Mouse (Mus musculus) neutrophil, adult 5-6 weeks (primary cell): ENCODE measurements at regions not wholly inside any gene's neighbourhood (a gene's known extent, or its start where the extent isn't known, plus 50 kb on each side); places are given as distances from the start of the nearest gene placed in this dataset.
A peak's percentile ranks its signal among the peaks of the same experiment; 100 is the strongest.

Source experiments
- ATAC-seq: fragments of 151-379, 151-347 bp; 2 replicates; pipeline ENCODE4 v1.8.0; 2017; ENCODE audit warnings: mild to moderate bottlenecking, moderate TSS enrichment; ENCODE audit not compliant: insufficient number of reproducible peaks, poor library complexity, low FRiP score, severe bottlenecking; ENCODE audit errors: extremely low read depth

DNA sequence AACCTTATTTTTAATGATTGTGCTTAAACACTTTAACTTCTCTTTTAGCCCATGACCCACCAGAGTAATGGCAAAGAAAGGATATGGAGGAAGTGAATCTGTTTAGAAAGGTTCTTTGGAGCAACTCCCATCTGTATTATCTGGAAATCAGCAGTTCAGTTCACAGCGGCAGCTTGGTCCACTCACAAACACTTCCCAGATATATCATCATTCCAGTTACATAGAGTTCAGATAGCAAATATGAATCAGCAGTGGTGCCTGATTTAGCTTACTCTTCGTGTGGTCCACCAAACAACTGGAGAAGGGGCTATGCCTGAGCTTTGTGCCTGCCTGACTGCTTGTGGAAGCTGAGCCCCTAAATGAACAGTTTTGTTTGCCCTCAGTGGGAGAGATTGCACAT is 1385.9 kb upstream of the Zeb2 start:
- no peak for ATAC-seq

DNA sequence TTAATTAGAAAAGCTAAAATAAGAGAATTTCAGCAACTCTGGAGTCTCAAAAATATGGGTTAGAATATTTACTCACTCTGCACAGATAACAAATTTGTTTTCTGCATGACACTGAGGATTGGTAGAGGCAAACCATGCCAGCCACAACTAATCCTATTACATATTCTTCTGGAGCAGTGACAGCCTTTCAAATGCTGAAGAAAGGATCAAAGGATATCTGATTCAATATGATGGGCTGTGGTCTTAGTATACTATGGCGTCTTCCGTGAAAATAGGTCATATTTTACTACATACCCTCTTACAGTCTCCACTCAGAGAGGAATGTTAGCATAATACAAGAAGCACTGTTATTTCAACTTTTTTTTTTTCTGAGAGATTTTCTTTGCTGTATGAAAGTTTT is 1375.1 kb upstream of the Zeb2 start:
- ATAC-seq: no peak

DNA sequence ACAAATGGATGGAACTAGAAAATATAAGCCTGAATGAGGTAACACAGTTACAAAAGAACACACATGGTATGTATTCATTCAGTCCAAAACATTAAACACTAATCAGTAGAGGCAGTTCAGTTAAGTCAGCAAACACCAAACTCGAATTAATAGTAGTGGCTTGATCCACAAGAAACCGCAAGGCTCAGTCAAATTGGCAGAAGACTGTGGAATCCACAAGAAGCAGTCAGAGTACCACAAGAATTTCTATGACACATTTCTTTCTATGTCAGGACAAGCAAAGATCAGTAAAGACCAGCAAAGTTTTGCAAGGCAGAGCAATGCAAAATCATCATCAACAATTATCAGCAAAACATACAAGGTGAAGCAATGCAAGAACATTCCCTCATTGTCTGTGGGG is 1373.9 kb upstream of the Zeb2 start:
- no peak for ATAC-seq

DNA sequence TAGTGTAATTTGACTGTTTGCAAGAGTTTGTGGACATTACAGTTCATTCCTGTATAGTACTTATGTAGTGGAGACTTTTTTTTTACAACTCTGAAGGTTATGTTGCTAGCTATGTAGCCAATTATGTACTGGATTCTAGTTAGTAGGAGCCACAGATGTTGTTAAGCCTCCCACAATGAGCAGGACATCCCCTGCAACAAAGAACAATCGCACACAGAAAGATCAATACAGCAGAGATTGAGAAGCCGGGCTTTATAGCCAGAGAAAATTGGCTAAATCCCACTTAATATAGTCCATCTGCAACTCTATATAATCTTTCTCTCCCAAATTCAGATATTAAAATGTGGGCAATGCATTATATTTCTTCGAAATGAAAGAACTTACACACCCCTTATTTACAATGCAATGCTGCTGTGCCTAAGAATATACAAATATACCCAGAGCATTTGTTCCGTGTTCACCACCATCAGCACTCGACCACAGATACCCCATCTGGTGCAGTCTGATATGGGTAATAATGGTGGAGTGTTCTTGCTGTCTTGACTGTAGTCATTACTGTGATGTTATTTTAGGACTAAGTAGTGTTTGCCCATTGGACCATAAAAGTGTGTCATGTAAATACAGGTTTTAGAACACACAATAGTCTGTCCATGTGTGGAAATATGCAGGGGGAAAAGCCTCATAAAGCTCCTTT is 1351.9 kb upstream of the Zeb2 start:
- no peak for ATAC-seq

DNA sequence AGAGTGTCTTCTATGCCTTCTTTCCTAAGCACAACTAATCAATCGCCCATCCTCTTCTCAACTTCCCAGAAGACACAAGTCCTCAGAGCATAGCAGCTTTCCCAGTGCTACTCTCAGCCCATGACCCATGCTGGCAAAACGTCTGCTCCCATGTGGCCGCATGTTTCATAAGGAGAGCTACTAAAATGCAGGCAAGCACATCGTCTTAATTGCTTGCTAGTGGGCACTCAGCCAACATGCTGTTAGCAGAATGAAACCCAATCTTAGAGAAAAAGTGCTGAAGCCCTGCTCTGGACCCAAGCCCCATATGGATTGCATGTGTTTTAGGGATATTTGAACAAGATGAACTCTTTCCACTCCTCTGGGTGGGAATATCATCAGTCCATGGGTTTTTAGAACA is 1348.2 kb upstream of the Zeb2 start:
- ATAC-seq: no peak

DNA sequence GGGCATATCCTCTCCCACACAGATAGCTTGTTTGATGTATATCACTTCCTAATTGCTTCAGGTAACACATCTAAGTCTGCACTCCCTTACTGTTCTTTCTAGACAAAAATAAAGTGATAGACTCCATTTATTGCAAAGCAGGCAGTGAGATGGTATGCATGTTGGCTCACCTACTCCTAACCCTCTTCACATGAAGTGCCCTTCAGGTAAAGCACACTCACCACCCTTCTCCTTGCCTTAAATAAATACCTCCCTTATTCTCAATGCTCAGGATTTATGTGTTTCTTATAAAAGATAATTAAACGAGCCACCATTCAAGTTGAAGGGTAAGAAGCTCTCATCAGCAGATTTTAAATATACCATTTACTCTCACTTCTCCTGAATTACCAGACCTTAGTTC is 1347.7 kb upstream of the Zeb2 start:
- no peak for ATAC-seq

GRCm38 (mm10) chr2:46462670-46463069 is 1345.5 kb upstream of the Zeb2 start:
- no peak for ATAC-seq

DNA sequence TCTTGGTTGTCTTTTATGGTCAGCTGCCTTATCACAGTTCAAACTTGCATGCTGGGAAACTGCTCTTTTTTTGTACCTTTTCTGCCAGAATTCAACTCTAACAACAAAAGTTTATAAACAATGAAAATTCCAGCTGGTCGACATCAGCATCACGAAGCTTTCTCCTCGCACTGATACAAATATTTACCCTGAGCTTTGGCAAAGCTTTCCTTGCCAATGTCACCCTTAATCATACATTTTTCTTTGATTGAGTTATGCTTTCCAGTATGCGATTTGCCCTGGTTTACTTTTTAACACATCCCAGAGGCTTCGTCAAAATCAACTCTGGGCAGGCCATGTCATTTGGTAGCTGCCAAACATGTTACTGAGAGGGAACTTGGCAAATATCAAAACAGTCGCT is 1333.5 kb upstream of the Zeb2 start:
- ATAC-seq: no peak

DNA sequence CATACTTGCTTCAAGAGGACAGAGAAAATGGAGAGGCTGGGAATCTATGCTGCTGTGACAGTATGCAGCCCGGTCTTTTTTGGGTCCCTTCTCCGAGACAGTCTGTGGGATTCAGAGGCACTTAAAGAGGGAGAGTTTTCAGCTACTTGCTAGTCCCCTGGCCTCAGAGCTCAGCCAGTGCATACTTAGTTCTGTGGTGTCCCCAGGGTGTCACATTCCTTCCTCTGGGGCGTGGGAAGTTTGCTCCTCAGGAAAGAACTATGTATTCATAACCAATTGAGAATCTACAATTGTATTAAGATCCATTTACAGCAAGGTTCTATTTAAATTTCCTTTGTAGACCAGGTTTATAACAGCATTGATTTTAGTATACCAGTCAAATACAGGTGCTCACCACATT is 1328.1 kb upstream of the Zeb2 start:
- ATAC-seq: no peak

DNA sequence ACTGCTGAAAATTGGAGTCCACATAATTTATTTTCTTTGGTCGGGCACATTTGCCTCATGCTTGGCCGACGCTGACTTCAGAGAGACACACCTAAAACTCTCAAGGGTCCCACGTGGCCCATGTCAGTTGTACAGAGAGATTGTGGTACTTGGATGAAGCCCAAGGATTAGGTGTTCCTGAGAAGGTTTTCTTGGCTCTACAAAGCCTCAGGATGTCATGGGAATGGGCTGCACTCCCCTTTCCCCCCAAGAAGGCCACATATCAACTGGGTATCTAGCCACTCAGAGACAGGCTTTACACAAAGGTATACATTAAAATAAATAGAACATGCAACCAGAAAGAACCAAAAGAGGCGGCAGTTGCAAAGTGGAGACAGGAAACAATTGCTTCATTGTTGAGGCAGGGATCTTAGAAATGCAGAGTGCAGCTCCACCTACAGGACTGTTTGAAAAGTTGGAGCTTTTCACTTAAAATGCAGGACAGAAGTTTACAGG is 1326.5 kb upstream of the Zeb2 start:
- peak; percentile 83 for ATAC-seq

GRCm38 (mm10) chr2:46443061-46443685 is 1326.0 kb upstream of the Zeb2 start:
- peak; percentile 46; the same call in 1 of the 2 replicates for ATAC-seq

- ATAC-seq: no peak
Measured at GRCm38 (mm10) chr2:46442576-46442975, 1325.4 kb upstream of the Zeb2 start.

GRCm38 (mm10) chr2:46441927-46442326 is 1324.7 kb upstream of the Zeb2 start:
- no peak for ATAC-seq

DNA sequence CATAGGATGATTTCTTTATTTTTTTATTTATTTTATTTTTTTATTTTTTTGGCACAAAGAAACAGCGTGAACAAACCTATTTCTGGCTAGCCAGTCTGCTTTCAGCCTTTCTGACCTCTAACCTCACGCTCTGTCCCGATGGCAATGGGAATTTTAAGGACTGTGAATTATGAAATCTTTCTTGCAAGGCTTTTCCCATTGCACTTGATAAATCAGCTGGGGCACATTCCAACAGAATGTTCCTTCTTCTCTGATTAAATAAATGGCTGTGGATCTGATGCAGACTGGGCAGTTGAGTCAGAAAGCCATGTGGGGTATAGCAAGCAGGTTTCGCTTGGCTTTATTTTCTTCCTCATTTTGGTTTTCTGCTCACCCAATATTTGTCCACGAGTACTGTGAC is 1324.2 kb upstream of the Zeb2 start:
- ATAC-seq: no peak

GRCm38 (mm10) chr2:46440038-46440437 is 1322.8 kb upstream of the Zeb2 start:
- ATAC-seq: no peak

DNA sequence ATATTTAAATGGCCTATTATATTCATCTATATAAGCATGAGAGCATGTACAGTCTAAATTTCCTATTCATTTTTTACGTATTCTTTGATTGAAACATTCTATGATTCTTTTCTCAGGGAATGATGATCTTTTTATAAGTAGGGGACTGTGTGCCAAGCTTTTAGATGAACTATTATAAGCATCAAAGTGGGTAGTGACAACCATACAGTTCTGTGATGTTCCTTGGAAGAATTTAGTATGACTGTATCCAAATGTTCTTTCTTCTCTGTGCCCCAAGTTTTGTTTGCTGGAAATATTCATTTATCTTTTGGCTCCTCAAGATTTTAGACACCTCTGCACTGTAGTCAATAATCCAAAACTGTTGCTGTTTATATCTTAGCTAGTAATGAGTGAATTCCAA is 1301.1 kb upstream of the Zeb2 start:
- ATAC-seq: no peak

DNA sequence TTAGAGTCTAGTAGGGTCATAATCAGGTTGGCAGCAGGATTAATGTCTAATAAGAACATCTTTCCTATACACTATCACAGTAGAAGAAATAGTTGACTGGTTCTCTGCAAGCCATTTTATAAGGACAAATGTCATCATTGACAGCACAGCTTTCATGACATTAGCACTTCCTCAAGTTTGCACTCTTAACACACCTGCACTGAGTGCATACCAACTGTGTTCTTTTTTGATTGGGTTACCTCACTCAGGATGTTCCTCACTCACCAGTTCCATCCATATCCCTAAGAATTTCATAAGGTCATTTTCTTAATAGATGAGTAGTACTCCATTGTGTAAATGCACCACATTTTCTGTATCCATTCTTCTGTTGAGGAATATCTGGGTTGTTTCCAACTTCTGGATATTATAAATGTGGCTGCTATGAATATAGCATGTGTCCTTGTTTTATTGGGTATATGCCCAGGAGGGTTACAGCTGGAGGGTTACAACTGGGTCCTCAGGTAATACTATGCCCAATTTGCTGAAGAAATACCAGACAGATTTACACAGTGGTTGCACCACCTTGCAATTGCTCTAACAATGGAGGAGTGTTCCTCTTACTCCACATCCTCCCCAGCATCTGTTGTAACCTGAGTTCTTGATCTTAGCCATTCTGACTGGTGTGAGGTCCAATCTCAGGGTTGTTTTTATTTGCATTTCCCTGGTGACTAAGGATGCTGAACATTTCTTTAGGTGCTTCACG is 1285.3 kb upstream of the Zeb2 start:
- ATAC-seq: no peak

- no peak for ATAC-seq
Measured at GRCm38 (mm10) chr2:46394161-46394560, 1277.0 kb upstream of the Zeb2 start.

GRCm38 (mm10) chr2:46372847-46373461 is 1255.8 kb upstream of the Zeb2 start:
- ATAC-seq: peak; percentile 53

DNA sequence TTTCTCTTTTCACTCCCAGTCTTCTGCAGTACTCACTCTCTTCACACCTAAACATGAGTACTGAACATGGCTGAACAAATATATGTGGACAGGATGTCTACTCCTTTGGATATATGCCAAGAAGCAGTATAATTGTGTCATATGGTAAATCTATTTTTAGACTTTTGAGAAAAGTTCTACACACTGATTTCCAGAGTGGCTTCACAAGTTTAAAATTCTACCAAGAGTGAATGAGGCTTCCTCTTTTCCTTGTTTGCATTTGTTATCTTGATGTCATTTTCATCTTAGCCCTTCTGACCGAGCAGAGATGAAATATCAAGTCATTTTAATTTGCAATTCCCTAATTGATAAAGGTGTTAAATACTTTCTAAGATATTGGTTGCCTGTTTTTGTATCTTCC is 1254.6 kb upstream of the Zeb2 start:
- ATAC-seq: no peak
